Mouse (Mus musculus) MEL (cell line): ENCODE measurements around the gene Ppdpf. TPM values are rescaled to one million over a fixed set of nuclear protein-coding genes. Genes with fewer than 3 reads are reported as not detected.

ENCODE experiments used
- DNase-seq: peaks from one replicate; pipeline ENCODE4 v3.0.0; 2011; ENCODE audit warnings: low read depth, low spot score
- H3K27ac ChIP-seq: 2 replicates; pipeline ENCODE4 v1.5.1; 2012; ENCODE audit warnings: low read depth, mild to moderate bottlenecking, control low read depth, low read length, moderate library complexity; ENCODE audit not compliant: control insufficient read depth
- H3K27me3 ChIP-seq, 2 experiments: fragments of 150-350 bp in 1 of 2; sonication (generic) in 1 of 2; 2 replicates each; pipeline ENCODE4 v1.6.1; 2012; ENCODE audit warnings: low read length in 2 of 2, mild to moderate bottlenecking in 2 of 2, improper control_type of control experiment in 1 of 2, moderate library complexity in 1 of 2; ENCODE audit not compliant: insufficient read depth in 2 of 2, control insufficient read depth in 1 of 2
- H3K36me3 ChIP-seq, 2 experiments: 2 replicates each; pipeline ENCODE4 v1.6.1; 2012 to 2014; ENCODE audit warnings: low read length in 2 of 2, improper control_type of control experiment in 1 of 2, inconsistent platforms in 1 of 2, mild to moderate bottlenecking in 1 of 2; ENCODE audit not compliant: insufficient read depth in 2 of 2, control insufficient read depth in 1 of 2
- H3K4me1 ChIP-seq, 2 experiments: fragments of 150-350 bp in 1 of 2; sonication (generic) in 1 of 2; 2 replicates each; pipeline ENCODE4 v1.6.1; 2012; ENCODE audit warnings: low read length in 2 of 2, improper control_type of control experiment in 1 of 2, mild to moderate bottlenecking in 1 of 2; ENCODE audit not compliant: insufficient read depth in 2 of 2, control insufficient read depth in 1 of 2
- H3K4me3 ChIP-seq, 2 experiments: fragments of 150-350 bp in 1 of 2; sonication (generic) in 1 of 2; 2 replicates each; pipeline ENCODE4 v1.5.1; 2012; ENCODE audit warnings: low read depth in 2 of 2, low read length in 2 of 2, mild to moderate bottlenecking in 2 of 2, moderate library complexity in 2 of 2, control low read depth in 1 of 2, improper control_type of control experiment in 1 of 2; ENCODE audit not compliant: control insufficient read depth in 1 of 2, insufficient read depth in 1 of 2
- H3K79me2 ChIP-seq: 2 replicates; pipeline ENCODE4 v1.6.1; 2012; ENCODE audit warnings: mild to moderate bottlenecking, low read length, moderate library complexity; ENCODE audit not compliant: control insufficient read depth, poor library complexity, insufficient read depth
- H3K9ac ChIP-seq: 2 replicates; pipeline ENCODE4 v1.6.1; 2012; ENCODE audit warnings: low read depth, mild to moderate bottlenecking, control low read depth, low read length, moderate library complexity; ENCODE audit not compliant: control insufficient read depth, poor library complexity, severe bottlenecking
- H3K9me3 ChIP-seq: fragments of 150-350 bp; sonication (generic); replicated peaks from 2 replicates; pipeline ENCODE4 v1.6.1; 2012; ENCODE audit warnings: mild to moderate bottlenecking, low read length, improper control_type of control experiment, moderate library complexity; ENCODE audit not compliant: insufficient read depth
- BHLHE40 ChIP-seq: IDR thresholded peaks from 2 replicates; pipeline ENCODE4 v1.6.1; 2012; ENCODE audit warnings: low read depth, mild to moderate bottlenecking, inconsistent platforms, low read length, improper control_type of control experiment, borderline replicate concordance
- CHD1 ChIP-seq: IDR thresholded peaks from 2 replicates; pipeline ENCODE4 v1.6.1; 2012; ENCODE audit warnings: low read depth, mild to moderate bottlenecking, inconsistent platforms, low read length, improper control_type of control experiment
- CHD2 ChIP-seq: IDR thresholded peaks from 2 replicates; pipeline ENCODE4 v1.6.1; 2011; ENCODE audit warnings: low read length, improper control_type of control experiment
- ELF1 ChIP-seq: IDR thresholded peaks from 2 replicates; pipeline ENCODE4 v1.6.1; 2014; ENCODE audit warnings: low read depth, mild to moderate bottlenecking, inconsistent platforms, low read length, improper control_type of control experiment, moderate library complexity
- ETS1 ChIP-seq: IDR thresholded peaks from 2 replicates; pipeline ENCODE4 v1.6.1; 2012; ENCODE audit warnings: low read depth, mild to moderate bottlenecking, inconsistent platforms, low read length, improper control_type of control experiment, moderate library complexity
- GABPA ChIP-seq: IDR thresholded peaks from 2 replicates; pipeline ENCODE4 v1.6.1; 2012; ENCODE audit warnings: low read depth, mild to moderate bottlenecking, inconsistent platforms, low read length, improper control_type of control experiment, moderate library complexity
- KAT2A ChIP-seq: conservative IDR thresholded peaks from 2 replicates; pipeline ENCODE4 v1.6.1; 2012; ENCODE audit warnings: low read depth, low read length, improper control_type of control experiment, inconsistent platforms
- MAFK ChIP-seq: IDR thresholded peaks from 2 replicates; pipeline ENCODE4 v1.6.1; 2011; ENCODE audit warnings: low read depth, mild to moderate bottlenecking, low read length, improper control_type of control experiment, borderline replicate concordance
- MAZ ChIP-seq: IDR thresholded peaks from 2 replicates; pipeline ENCODE4 v1.6.1; 2012; ENCODE audit warnings: low read depth, mild to moderate bottlenecking, inconsistent platforms, low read length, improper control_type of control experiment
- MEF2A ChIP-seq: IDR thresholded peaks from 2 replicates; pipeline ENCODE4 v1.6.1; 2014; ENCODE audit warnings: low read depth, mild to moderate bottlenecking, inconsistent platforms, low read length, improper control_type of control experiment; ENCODE audit not compliant: poor library complexity, insufficient replicate concordance, severe bottlenecking; ENCODE audit errors: extremely low read depth
- NRF1 ChIP-seq: IDR thresholded peaks from 2 replicates; pipeline ENCODE4 v1.6.1; 2014; ENCODE audit warnings: low read depth, mild to moderate bottlenecking, inconsistent platforms, low read length, improper control_type of control experiment, moderate library complexity; ENCODE audit not compliant: poor library complexity, insufficient read depth, severe bottlenecking
- POLR2A ChIP-seq, 2 experiments: IDR thresholded peaks; 2 replicates each; pipeline ENCODE4 v1.6.1; 2011 to 2012; ENCODE audit warnings: low read length in 2 of 2, mild to moderate bottlenecking in 2 of 2, control low read depth in 1 of 2, improper control_type of control experiment in 1 of 2, low read depth in 1 of 2, moderate library complexity in 1 of 2; ENCODE audit not compliant: control insufficient read depth in 1 of 2, insufficient read depth in 1 of 2, poor library complexity in 1 of 2
- POLR2AphosphoS2 ChIP-seq: IDR thresholded peaks from 2 replicates; pipeline ENCODE4 v1.6.1; 2011; ENCODE audit warnings: low read length, improper control_type of control experiment
- POLR2AphosphoS5 ChIP-seq: IDR thresholded peaks from 2 replicates; pipeline ENCODE4 v1.6.1; 2012; ENCODE audit warnings: low read depth, borderline replicate concordance, mild to moderate bottlenecking, inconsistent platforms, low read length, moderate library complexity, mixed read lengths
- RAD21 ChIP-seq: IDR thresholded peaks from 2 replicates; pipeline ENCODE4 v1.6.1; 2011; ENCODE audit warnings: mild to moderate bottlenecking, low read depth, low read length, improper control_type of control experiment
- RCOR1 ChIP-seq: IDR thresholded peaks from 2 replicates; pipeline ENCODE4 v1.6.1; 2012; ENCODE audit warnings: low read depth, mild to moderate bottlenecking, inconsistent platforms, low read length, improper control_type of control experiment
- UBTF ChIP-seq: IDR thresholded peaks from 2 replicates; pipeline ENCODE4 v1.6.1; 2012; ENCODE audit warnings: low read depth, mild to moderate bottlenecking, inconsistent platforms, low read length, improper control_type of control experiment, moderate library complexity, borderline replicate concordance; ENCODE audit not compliant: insufficient read depth
- USF1 ChIP-seq: IDR thresholded peaks from 2 replicates; pipeline ENCODE4 v1.6.1; 2014; ENCODE audit warnings: low read depth, mild to moderate bottlenecking, inconsistent platforms, low read length, improper control_type of control experiment, moderate library complexity
- ZC3H11A ChIP-seq: IDR thresholded peaks from 2 replicates; pipeline ENCODE4 v1.6.1; 2012; ENCODE audit warnings: low read depth, mild to moderate bottlenecking, inconsistent platforms, low read length, improper control_type of control experiment
- ZMIZ1 ChIP-seq: IDR thresholded peaks from 2 replicates; pipeline ENCODE4 v1.6.1; 2012; ENCODE audit warnings: low read depth, mild to moderate bottlenecking, inconsistent platforms, low read length, improper control_type of control experiment, moderate library complexity
- polyA plus RNA-seq, 2 experiments: library from polyadenylated mRNA; stranded (reverse) in 1 of 2; unstranded in 1 of 2; fragments of >175 nt in 1 of 2; fragments of >200 nt in 1 of 2; gene quantifications; 2 replicates each; pipeline versions ENCODE4 v1.2.1 to v1.2.4; 2012; ENCODE audit warnings: low replicate concordance in 2 of 2, low read depth in 1 of 2; ENCODE audit not compliant: insufficient read length in 2 of 2, insufficient read depth in 1 of 2, missing spikeins in 1 of 2
- total RNA-seq: library from RNA; depleted of rRNA; stranded (reverse); fragments of 300-350 nt; gene quantifications from 2 replicates; pipeline ENCODE4 v1.2.3, GENCODE M21; 2012

Gene Ppdpf
- total and polyA plus RNA-seq, 3 experiments, result 20.2 to 73.4 TPM; not detected in 1

- no peak overlapping the region for H3K27ac ChIP-seq
- H3K9ac ChIP-seq, result no peak overlapping the region
- H3K4me3 ChIP-seq, result no peak overlapping the region
- DNase-seq, result no peak
- no peaks in the 10 kb centered on the region for H3K36me3 ChIP-seq
- no peaks in the 10 kb centered on the region for H3K9me3 ChIP-seq
- no peaks in the 10 kb centered on the region for H3K79me2 ChIP-seq
- H3K27me3 ChIP-seq, result no peaks in the 10 kb centered on the region; a peak in 1 of 4 replicates
- TF ChIP-seq BHLHE40, result no peak
- TF ChIP-seq MAZ, result no peak
- no peak for TF ChIP-seq USF1
- TF ChIP-seq GABPA, result no peak
- TF ChIP-seq ZC3H11A, result no peak
- TF ChIP-seq ELF1, result no peak
- TF ChIP-seq RCOR1, result no peak
- no peak for TF ChIP-seq POLR2A (IDR thresholded peaks at IDR 0.05; ENCODE audit: control insufficient read depth in 1 of 2, insufficient read depth in 1 of 2, low read depth in 1 of 2, low read length in 2 of 2, poor library complexity in 1 of 2)
- no peak for TF ChIP-seq CHD1
- no peak for TF ChIP-seq ZMIZ1
- TF ChIP-seq MEF2A, result no peak
- no peak for TF ChIP-seq POLR2AphosphoS5
- TF ChIP-seq CHD2, result no peak
- no peak for TF ChIP-seq UBTF
- TF ChIP-seq ETS1, result no peak
- TF ChIP-seq NRF1, result no peak
- no peak for TF ChIP-seq KAT2A
- TF ChIP-seq POLR2AphosphoS2, result no peak
- no peak for TF ChIP-seq RAD21
- no peaks in the 10 kb centered on the region for H3K4me1 ChIP-seq
Measured at GRCm38 (mm10) chr2:181148318-181148955, 38.6 kb upstream of the Ppdpf start.

- no peak for TF ChIP-seq MAFK
- no peak overlapping the region for H3K4me3 ChIP-seq
- H3K4me1 ChIP-seq, result no peaks in the 10 kb centered on the region
- H3K79me2 ChIP-seq, result no peaks in the 10 kb centered on the region
- no peaks in the 10 kb centered on the region; a peak in 1 of 4 replicates for H3K27me3 ChIP-seq
- H3K9me3 ChIP-seq, result no peaks in the 10 kb centered on the region
- no peak overlapping the region for H3K27ac ChIP-seq
- DNase-seq, result no peak
- no peak overlapping the region for H3K9ac ChIP-seq
- no peaks in the 10 kb centered on the region for H3K36me3 ChIP-seq
Measured at GRCm38 (mm10) chr2:181150281-181150680, 36.8 kb upstream of the Ppdpf start.
